Mouse (Mus musculus) gastrocnemius, adult 2 months (tissue): ENCODE data around the gene Mios. TPM values are rescaled to one million over a fixed set of nuclear protein-coding genes. Genes with fewer than 3 reads are reported as not detected.

Experiments used
- DNase-seq: peaks from one replicate; pipeline ENCODE4 v3.0.0; 2022
- H3K27ac ChIP-seq: fragments of 200-600 bp; 2 replicates; pipeline ENCODE4 v1.8.1; 2022; ENCODE audit warnings: mild to moderate bottlenecking
- H3K4me3 ChIP-seq: fragments of 200-600 bp; 2 replicates; pipeline ENCODE4 v1.8.1; 2022; ENCODE audit warnings: mild to moderate bottlenecking, moderate library complexity
- CTCF ChIP-seq: fragments of 200-600 bp; IDR thresholded peaks from 2 replicates; pipeline ENCODE4 v1.8.1; 2022; ENCODE audit warnings: antibody characterized with exemption, mild to moderate bottlenecking, moderate library complexity
- intact Hi-C: fragments of 180-260 bp; cut with DNase I; formaldehyde crosslinking; loops from one replicate; pipeline ENCODE4 v1.15.1; 2025
- total RNA-seq, 2 experiments: library from RNA; stranded (reverse); gene quantifications; 2 replicates each; pipeline ENCODE4 v1.2.3; 2021

Mios gene
- total RNA-seq, 2 experiments from 2014 or later: 17.0 to 17.1 TPM

GRCm38 (mm10) chr6:8210661-8211060 lies 1.6 kb downstream of the Mios start:
- intact Hi-C loops: no loop called here
- TF ChIP-seq CTCF: no peak
- peak overlapping the region; percentile 99; the same call in 1 of the 2 replicates for H3K27ac ChIP-seq
- DNase-seq: no peak
- no peak overlapping the region for H3K4me3 ChIP-seq

DNA sequence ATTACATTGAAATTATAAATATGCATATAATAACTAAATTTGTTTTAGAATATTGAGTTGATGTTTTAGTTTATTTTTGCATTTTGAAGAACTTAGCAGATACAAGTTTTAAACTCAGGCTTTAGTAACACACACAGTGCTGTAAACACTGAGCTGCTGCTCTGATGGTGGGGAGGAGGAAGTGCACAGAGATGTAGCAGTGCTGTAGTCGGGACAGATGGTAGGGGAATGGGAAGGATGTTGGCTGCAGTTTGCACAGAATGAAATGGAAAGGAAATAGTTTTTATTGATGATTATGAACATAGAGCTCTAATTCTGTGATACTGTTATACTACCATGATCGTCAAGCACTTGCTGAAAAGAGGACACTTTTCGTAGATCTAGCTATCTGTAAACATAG lies 18.0 kb downstream of the Mios start:
- no peak overlapping the region for H3K27ac ChIP-seq
- no peak for DNase-seq
- TF ChIP-seq CTCF: no peak
- intact Hi-C loops: no loop called here
- no peak overlapping the region for H3K4me3 ChIP-seq

DNA sequence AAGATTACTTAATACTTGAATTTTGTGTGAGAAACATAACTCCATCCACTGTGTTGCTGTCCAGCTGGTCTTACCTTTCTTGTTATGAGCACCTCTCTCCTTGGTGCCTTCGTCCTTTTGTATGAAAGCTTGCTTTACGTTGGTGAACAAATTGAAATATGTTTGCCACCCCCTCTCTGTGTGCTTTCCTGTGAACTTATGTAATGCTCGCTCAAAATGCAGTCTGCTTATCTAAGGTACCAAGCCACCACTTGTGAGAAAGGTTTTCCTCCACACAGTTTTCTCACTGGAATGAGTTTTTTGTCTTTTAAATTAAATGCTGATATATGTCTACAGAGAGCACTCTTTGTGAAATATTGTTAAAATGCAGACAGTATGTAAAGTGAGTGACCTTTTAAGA lies 19.6 kb downstream of the Mios start:
- no peak overlapping the region for H3K4me3 ChIP-seq
- TF ChIP-seq CTCF: no peak
- DNase-seq: no peak
- intact Hi-C loops: no loop called here
- no peak overlapping the region for H3K27ac ChIP-seq

DNA sequence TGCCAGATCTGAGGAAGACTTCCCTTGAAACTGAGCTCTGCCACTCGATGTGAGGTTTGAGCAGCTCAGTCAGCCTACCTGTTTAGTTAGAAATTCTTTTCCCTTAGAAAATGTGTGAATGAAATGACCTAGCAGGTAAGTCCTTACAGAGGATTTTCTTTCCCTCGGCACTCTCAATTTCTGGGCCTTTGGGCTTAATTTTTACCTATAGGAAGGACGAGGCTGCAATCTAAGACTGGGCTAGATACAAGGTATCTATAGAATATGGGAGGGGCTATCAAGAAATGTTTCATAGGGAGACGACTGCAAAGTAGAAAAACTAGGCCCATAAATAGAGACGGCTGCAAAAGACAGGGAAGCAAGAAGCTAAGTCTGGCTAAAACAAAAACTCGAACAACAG lies 49.3 kb downstream of the Mios start:
- TF ChIP-seq CTCF: no peak
- DNase-seq: no peak
- H3K4me3 ChIP-seq: peak overlapping the region; percentile 88
- peak overlapping the region; percentile 89 for H3K27ac ChIP-seq
- intact Hi-C loops: loop anchor here (5.0 kb wide), 1 partner anchor 51 kb away; the partner anchor contains the start of gene Mios

- DNase-seq: peak; percentile 99
- intact Hi-C loops: loop anchor here (5.0 kb wide), 1 partner anchor 52 kb away; the partner anchor contains the start of gene Mios
- no peak for TF ChIP-seq CTCF
- peak within 1 kb of the TSS; percentile 88 for H3K4me3 ChIP-seq
- H3K27ac ChIP-seq: peak within 1 kb of the TSS; percentile 93
Observed at GRCm38 (mm10) chr6:8259004-8259666, 50.1 kb downstream of the Mios start, which contains the start of the genes Rpa3, Umad1 and Gm45062. Rpa3 (minus strand) TSS chr6:8259173. Umad1 (plus strand) TSS chr6:8259288. Gm45062 (plus strand) TSS chr6:8259450.

DNA sequence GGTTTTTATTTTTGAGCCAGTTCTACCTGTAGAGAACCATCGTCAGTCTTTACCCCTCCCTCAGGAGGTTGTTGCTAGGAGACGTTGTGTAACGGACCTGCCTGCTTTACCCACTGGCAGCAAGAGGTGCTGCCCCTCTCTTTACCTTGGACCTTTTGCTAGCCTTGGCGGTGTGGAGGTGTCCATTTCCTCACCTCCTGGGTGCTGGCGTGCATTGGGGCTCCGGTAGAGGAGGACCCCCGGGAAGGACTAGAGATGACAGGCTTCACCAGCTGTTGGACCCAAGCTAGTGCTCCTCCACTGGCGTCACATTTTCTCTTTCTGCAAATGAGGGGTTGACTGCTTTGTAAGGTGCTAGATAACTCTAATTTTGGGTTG lies 50.6 kb downstream of the Mios start:
- H3K27ac ChIP-seq: peak overlapping the region; percentile 93
- H3K4me3 ChIP-seq: peak overlapping the region; percentile 88
- TF ChIP-seq CTCF: no peak
- intact Hi-C loops: loop anchor here (5.0 to 10.0 kb wide), 2 partner anchors 52 to 415 kb away; partner anchors contain the start of genes C1galt1 and Mios
- DNase-seq: no peak

GRCm38 (mm10) chr6:8271047-8271446 lies 62.0 kb downstream of the Mios start:
- Histone ChIP-seq H3K4me3 (no peak overlapping the region), H3K27ac (no peak overlapping the region)
- intact Hi-C loops: no loop called here
- no peak for TF ChIP-seq CTCF
- DNase-seq: no peak

GRCm38 (mm10) chr6:8274387-8275054 lies 65.5 kb downstream of the Mios start:
- H3K27ac ChIP-seq: peak overlapping the region; percentile 74
- peak; percentile 80 for TF ChIP-seq CTCF
- H3K4me3 ChIP-seq: peak overlapping the region; percentile 33
- intact Hi-C loops: loop anchor here (2.0 to 5.0 kb wide), 2 partner anchors 233 to 462 kb away; partner anchors contain the start of gene Glcci1
- peak; percentile 58 for DNase-seq

GRCm38 (mm10) chr6:8275098-8275497 lies 66.1 kb downstream of the Mios start:
- peak; percentile 70 for TF ChIP-seq CTCF
- Histone ChIP-seq H3K27ac (peak overlapping the region; percentile 74), H3K4me3 (no peak overlapping the region)
- intact Hi-C loops: loop anchor here (2.0 to 5.0 kb wide), 2 partner anchors 232 to 462 kb away; partner anchors contain the start of gene Glcci1
- peak; percentile 67 for DNase-seq

GRCm38 (mm10) chr6:8276431-8276830 lies 67.4 kb downstream of the Mios start:
- no peak for TF ChIP-seq CTCF
- intact Hi-C loops: loop anchor here (5.0 kb wide), 1 partner anchor 231 kb away; the partner anchor contains the start of gene Glcci1
- Histone ChIP-seq H3K27ac (no peak overlapping the region), H3K4me3 (no peak overlapping the region)
- no peak for DNase-seq

GRCm38 (mm10) chr6:8278426-8279002 lies 69.5 kb downstream of the Mios start:
- no peak overlapping the region for H3K4me3 ChIP-seq
- no peak for DNase-seq
- H3K27ac ChIP-seq: no peak overlapping the region
- intact Hi-C loops: loop anchor here (5.0 kb wide), 1 partner anchor 229 kb away; the partner anchor contains the start of gene Glcci1
- TF ChIP-seq CTCF: peak; percentile 20; the same call in 1 of the 2 replicates

- no peak overlapping the region for H3K27ac ChIP-seq
- TF ChIP-seq CTCF: no peak
- intact Hi-C loops: no loop called here
- H3K4me3 ChIP-seq: no peak overlapping the region
- DNase-seq: no peak
Observed at GRCm38 (mm10) chr6:8283255-8283654, 74.2 kb downstream of the Mios start.
